Mouse (Mus musculus): Measurements from ENCODE around the gene Pmfbp1. TPM values are rescaled to one million over a fixed set of nuclear protein-coding genes. Genes with fewer than 3 reads are reported as not detected.

Gene Pmfbp1
- polyA plus RNA-seq, 1 experiment from 2014 or later, result 4.7 TPM

DNA sequence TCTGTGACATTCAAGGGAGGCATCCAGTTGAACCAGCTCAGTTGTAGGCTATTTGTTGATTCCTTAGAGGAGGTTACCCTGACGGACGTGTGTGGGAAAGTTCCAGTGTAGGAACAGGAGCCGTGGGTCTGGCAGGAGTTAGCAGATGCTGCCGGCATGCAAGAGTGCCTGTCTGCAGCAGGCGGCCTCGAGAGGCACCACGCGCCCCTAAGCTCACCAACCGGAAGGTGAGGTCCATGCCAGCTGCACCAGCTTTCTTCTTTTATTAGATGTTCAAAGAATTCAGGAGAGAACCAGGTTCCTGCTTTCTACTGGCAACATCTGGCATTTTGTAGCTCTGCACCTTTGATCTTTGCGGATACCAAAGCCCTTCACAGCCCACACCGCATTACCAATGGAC is 9.1 kb upstream of the Pmfbp1 start:
- Histone ChIP-seq H3K4me3 (ENCODE audit: low read depth, low read length) (no peak overlapping the region), H3K4me1 (replicated peaks; ENCODE audit: control insufficient read depth, insufficient read depth, low read length) (no peaks in the 10 kb centered on the region), H3K9ac (ENCODE audit: low read depth, low read length) (no peak overlapping the region), H3K36me3 (ENCODE audit: control insufficient read depth, insufficient read depth, low read length) (no peaks in the 10 kb centered on the region), H3K27me3 (ENCODE audit: control insufficient read depth, insufficient read depth, low read length) (no peaks in the 10 kb centered on the region), H3K27ac (ENCODE audit: low read depth, low read length) (no peak overlapping the region), H3K9me3 (ENCODE audit: control insufficient read depth, low read length) (no peaks in the 10 kb centered on the region), H3K4me2 (replicated peaks; ENCODE audit: low read depth, low read length) (no peak overlapping the region)
- DNase-seq (ENCODE audit: low spot score) (no peak), ATAC-seq (ENCODE audit: low FRiP score) (no peak)
- 83% methylated on average over 11 of the region's 11 CpGs for WGBS

DNA sequence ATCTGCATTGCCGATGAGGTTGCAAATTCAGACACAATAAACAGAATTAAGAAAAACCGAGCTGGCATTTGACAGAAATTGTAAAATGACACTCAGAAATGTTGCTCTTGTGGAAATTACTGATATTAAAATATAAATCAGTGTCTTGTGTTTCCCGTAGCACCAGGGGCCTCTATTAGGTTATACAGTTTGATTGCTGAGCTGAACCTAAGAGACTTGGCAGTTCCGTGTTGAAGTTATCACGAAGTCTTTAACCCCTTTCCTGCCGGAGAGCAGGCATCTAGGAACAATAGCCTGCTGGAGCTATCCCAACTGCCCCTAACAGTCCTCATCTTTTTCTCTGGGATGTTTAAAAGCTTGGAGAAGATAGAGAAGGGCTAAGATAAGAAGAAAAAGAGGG is 8.3 kb upstream of the Pmfbp1 start:
- Histone ChIP-seq H3K9ac (ENCODE audit: low read depth, low read length) (no peak overlapping the region), H3K4me3 (ENCODE audit: low read depth, low read length) (no peak overlapping the region), H3K27me3 (ENCODE audit: control insufficient read depth, insufficient read depth, low read length) (no peaks in the 10 kb centered on the region), H3K36me3 (ENCODE audit: control insufficient read depth, insufficient read depth, low read length) (no peaks in the 10 kb centered on the region), H3K27ac (ENCODE audit: low read depth, low read length) (no peak overlapping the region), H3K4me1 (replicated peaks; ENCODE audit: control insufficient read depth, insufficient read depth, low read length) (no peaks in the 10 kb centered on the region), H3K4me2 (replicated peaks; ENCODE audit: low read depth, low read length) (no peak overlapping the region), H3K9me3 (ENCODE audit: control insufficient read depth, low read length) (no peaks in the 10 kb centered on the region)
- 59% methylated on average over 6 of the region's 6 CpGs for WGBS
- DNase-seq (ENCODE audit: low spot score) (no peak), ATAC-seq (ENCODE audit: low FRiP score) (no peak)

DNA sequence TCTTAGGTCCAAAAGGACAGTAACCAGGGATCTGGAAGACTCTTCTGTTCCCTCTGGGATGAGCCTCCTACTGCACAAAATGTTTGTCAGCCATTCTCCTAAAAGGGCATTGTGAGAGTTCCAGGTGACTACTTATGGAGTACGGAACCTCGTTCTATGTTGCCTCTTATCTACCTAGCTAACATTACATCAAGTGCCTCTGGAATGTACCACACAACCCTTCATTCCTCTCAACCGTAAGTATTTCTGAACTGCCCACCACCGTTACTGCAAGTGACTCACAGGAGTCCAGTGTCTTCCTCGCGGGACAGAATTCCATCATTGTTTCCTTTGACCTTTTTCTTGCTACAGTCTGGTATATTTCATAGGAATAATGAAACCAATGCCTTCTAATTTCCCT is 1.0 kb upstream of the Pmfbp1 start:
- ATAC-seq (ENCODE audit: low FRiP score), result no peak
- H3K4me1 ChIP-seq (replicated peaks; ENCODE audit: control insufficient read depth, insufficient read depth, low read length), result no peaks in the 10 kb centered on the region
- WGBS, result 92% methylated on average over 6 of the region's 6 CpGs
- no peak overlapping the region for H3K9ac ChIP-seq (ENCODE audit: low read depth, low read length)
- no peaks in the 10 kb centered on the region for H3K27me3 ChIP-seq (ENCODE audit: control insufficient read depth, insufficient read depth, low read length)
- no peak overlapping the region for H3K4me2 ChIP-seq (replicated peaks; ENCODE audit: low read depth, low read length)
- no peaks in the 10 kb centered on the region for H3K36me3 ChIP-seq (ENCODE audit: control insufficient read depth, insufficient read depth, low read length)
- H3K9me3 ChIP-seq (ENCODE audit: control insufficient read depth, low read length), result no peaks in the 10 kb centered on the region
- no peak for DNase-seq (ENCODE audit: low spot score)
- no peak overlapping the region for H3K27ac ChIP-seq (ENCODE audit: low read depth, low read length)
- H3K4me3 ChIP-seq (ENCODE audit: low read depth, low read length), result no peak overlapping the region

GRCm38 (mm10) chr8:109494601-109495000 is 774 bp downstream of the Pmfbp1 start:
- DNase-seq (ENCODE audit: low spot score) (no peak), ATAC-seq (ENCODE audit: low FRiP score) (no peak)
- H3K9ac ChIP-seq (ENCODE audit: low read depth, low read length), result no peak overlapping the region
- H3K27ac ChIP-seq (ENCODE audit: low read depth, low read length), result no peak overlapping the region
- H3K4me2 ChIP-seq (replicated peaks; ENCODE audit: low read depth, low read length), result no peak overlapping the region
- H3K27me3 ChIP-seq (ENCODE audit: control insufficient read depth, insufficient read depth, low read length), result no peaks in the 10 kb centered on the region
- no peaks in the 10 kb centered on the region for H3K36me3 ChIP-seq (ENCODE audit: control insufficient read depth, insufficient read depth, low read length)
- WGBS, result 60% methylated on average over 2 of the region's 2 CpGs
- H3K4me1 ChIP-seq (replicated peaks; ENCODE audit: control insufficient read depth, insufficient read depth, low read length), result no peaks in the 10 kb centered on the region
- H3K9me3 ChIP-seq (ENCODE audit: control insufficient read depth, low read length), result no peaks in the 10 kb centered on the region
- H3K4me3 ChIP-seq (ENCODE audit: low read depth, low read length), result no peak overlapping the region

DNA sequence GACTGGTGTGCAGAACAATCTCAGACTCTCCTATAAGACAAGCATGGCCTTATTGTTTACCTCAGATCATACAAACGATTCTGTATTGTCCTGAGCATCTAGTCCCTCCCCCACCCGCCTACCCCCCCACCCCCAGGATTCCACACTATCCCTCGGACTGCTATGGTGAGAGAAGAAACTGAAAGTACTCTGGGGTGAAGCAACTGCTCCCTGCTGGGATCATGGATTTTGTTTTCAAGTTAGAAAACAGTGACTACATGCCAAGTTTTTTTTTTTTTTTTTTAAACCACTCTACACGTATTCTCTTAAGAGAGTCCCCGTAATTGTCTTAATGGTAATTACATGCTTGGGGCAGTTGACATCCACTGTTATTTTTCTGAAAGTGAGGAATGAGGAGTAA is 3.6 kb downstream of the Pmfbp1 start:
- WGBS, result 76% methylated on average over 5 of the region's 5 CpGs
- Histone ChIP-seq H3K27ac (ENCODE audit: low read depth, low read length) (no peak overlapping the region), H3K4me1 (replicated peaks; ENCODE audit: control insufficient read depth, insufficient read depth, low read length) (no peaks in the 10 kb centered on the region), H3K36me3 (ENCODE audit: control insufficient read depth, insufficient read depth, low read length) (no peaks in the 10 kb centered on the region), H3K4me2 (replicated peaks; ENCODE audit: low read depth, low read length) (no peak overlapping the region), H3K27me3 (ENCODE audit: control insufficient read depth, insufficient read depth, low read length) (no peaks in the 10 kb centered on the region), H3K9me3 (ENCODE audit: control insufficient read depth, low read length) (no peaks in the 10 kb centered on the region), H3K4me3 (ENCODE audit: low read depth, low read length) (no peak overlapping the region), H3K9ac (ENCODE audit: low read depth, low read length) (no peak overlapping the region)
- DNase-seq (ENCODE audit: low spot score) (no peak), ATAC-seq (ENCODE audit: low FRiP score) (no peak)

DNA sequence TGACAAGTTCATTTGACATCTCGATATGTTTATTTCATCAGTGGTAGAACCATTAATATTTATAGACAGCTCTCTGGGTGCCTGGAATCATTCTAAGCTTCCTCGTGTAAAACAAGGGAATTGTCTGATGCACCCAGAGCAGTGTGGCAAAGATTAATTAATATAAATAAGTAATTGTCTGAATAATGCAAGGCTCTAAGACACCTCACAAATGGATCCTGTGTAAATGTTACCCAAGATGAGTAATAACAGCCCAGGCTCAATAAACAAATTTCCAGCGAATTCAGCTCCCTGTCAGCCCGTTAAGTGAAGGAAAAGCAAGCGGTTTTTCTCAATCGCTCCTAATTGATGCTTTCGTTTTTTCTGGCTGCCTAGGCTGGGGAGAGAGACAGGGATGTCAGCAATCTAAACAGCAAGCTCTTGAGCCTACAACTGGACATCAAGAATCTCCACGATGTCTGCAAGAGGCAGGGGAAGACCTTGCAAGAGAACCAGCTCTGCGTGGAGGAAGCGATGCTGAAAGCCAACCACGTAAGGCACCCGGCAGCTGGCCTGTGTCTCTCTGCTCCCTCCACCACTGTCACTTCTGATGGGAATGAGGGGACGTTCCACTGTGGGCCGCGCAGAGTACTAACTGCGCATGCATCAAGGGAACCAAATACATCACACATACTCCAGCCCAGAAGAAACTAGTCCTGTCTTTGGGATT is 5.3 kb downstream of the Pmfbp1 start:
- H3K27ac ChIP-seq (ENCODE audit: low read depth, low read length), result no peak overlapping the region
- H3K9ac ChIP-seq (ENCODE audit: low read depth, low read length), result no peak overlapping the region
- H3K27me3 ChIP-seq (ENCODE audit: control insufficient read depth, insufficient read depth, low read length), result no peaks in the 10 kb centered on the region
- no peaks in the 10 kb centered on the region for H3K4me1 ChIP-seq (replicated peaks; ENCODE audit: control insufficient read depth, insufficient read depth, low read length)
- no peaks in the 10 kb centered on the region for H3K36me3 ChIP-seq (ENCODE audit: control insufficient read depth, insufficient read depth, low read length)
- no peak overlapping the region for H3K4me2 ChIP-seq (replicated peaks; ENCODE audit: low read depth, low read length)
- ATAC-seq (ENCODE audit: low FRiP score) (no peak), DNase-seq (ENCODE audit: low spot score) (no peak)
- no peak overlapping the region for H3K4me3 ChIP-seq (ENCODE audit: low read depth, low read length)
- no peaks in the 10 kb centered on the region for H3K9me3 ChIP-seq (ENCODE audit: control insufficient read depth, low read length)
- 88% methylated on average over 16 of the region's 16 CpGs for WGBS

- Histone ChIP-seq H3K27ac (ENCODE audit: low read depth, low read length) (no peak overlapping the region), H3K4me1 (replicated peaks; ENCODE audit: control insufficient read depth, insufficient read depth, low read length) (no peaks in the 10 kb centered on the region), H3K36me3 (ENCODE audit: control insufficient read depth, insufficient read depth, low read length) (no peaks in the 10 kb centered on the region), H3K9me3 (ENCODE audit: control insufficient read depth, low read length) (no peaks in the 10 kb centered on the region), H3K9ac (ENCODE audit: low read depth, low read length) (no peak overlapping the region), H3K27me3 (ENCODE audit: control insufficient read depth, insufficient read depth, low read length) (no peaks in the 10 kb centered on the region), H3K4me2 (replicated peaks; ENCODE audit: low read depth, low read length) (no peak overlapping the region), H3K4me3 (ENCODE audit: low read depth, low read length) (no peak overlapping the region)
- 82% methylated on average over 1 of the region's 1 CpGs for WGBS
- ATAC-seq (ENCODE audit: low FRiP score), result no peak
- DNase-seq (ENCODE audit: low spot score), result no peak
These were observed 9.7 kb downstream of the Pmfbp1 start for GRCm38 (mm10) chr8:109503566-109503965.

- no peak overlapping the region for H3K4me3 ChIP-seq (ENCODE audit: low read depth, low read length)
- H3K27me3 ChIP-seq (ENCODE audit: control insufficient read depth, insufficient read depth, low read length), result no peaks in the 10 kb centered on the region
- H3K9ac ChIP-seq (ENCODE audit: low read depth, low read length), result no peak overlapping the region
- ATAC-seq (ENCODE audit: low FRiP score) (no peak), DNase-seq (ENCODE audit: low spot score) (no peak)
- no peak overlapping the region for H3K27ac ChIP-seq (ENCODE audit: low read depth, low read length)
- no peaks in the 10 kb centered on the region for H3K9me3 ChIP-seq (ENCODE audit: control insufficient read depth, low read length)
- WGBS, result 93% methylated on average over 5 of the region's 5 CpGs
- no peaks in the 10 kb centered on the region for H3K36me3 ChIP-seq (ENCODE audit: control insufficient read depth, insufficient read depth, low read length)
- H3K4me2 ChIP-seq (replicated peaks; ENCODE audit: low read depth, low read length), result no peak overlapping the region
- no peaks in the 10 kb centered on the region for H3K4me1 ChIP-seq (replicated peaks; ENCODE audit: control insufficient read depth, insufficient read depth, low read length)
These were observed 11.7 kb downstream of the Pmfbp1 start for GRCm38 (mm10) chr8:109505560-109505959.

DNA sequence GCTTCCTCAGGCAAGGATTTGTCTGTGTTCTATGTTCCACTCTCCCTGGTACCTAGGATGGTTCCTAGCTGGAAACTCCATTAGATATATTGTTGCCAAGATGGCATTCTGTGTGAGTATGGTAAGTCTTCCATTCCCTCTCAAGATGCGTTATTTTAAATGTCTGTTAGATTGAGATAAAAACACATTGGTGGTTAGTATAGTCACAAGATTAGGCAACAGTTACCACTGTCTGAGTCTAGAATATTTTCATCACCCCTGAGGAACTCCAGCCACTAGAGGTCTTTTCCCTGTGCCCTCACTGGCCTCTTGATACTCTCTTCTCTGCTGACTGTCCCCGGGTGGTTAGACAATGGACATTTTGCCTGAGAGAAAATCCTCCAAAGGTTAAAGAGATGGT is 30.2 kb downstream of the Pmfbp1 start:
- Histone ChIP-seq H3K4me2 (replicated peaks; ENCODE audit: low read depth, low read length) (no peak overlapping the region), H3K4me1 (replicated peaks; ENCODE audit: control insufficient read depth, insufficient read depth, low read length) (no peaks in the 10 kb centered on the region), H3K9ac (ENCODE audit: low read depth, low read length) (no peak overlapping the region), H3K27ac (ENCODE audit: low read depth, low read length) (no peak overlapping the region), H3K36me3 (ENCODE audit: control insufficient read depth, insufficient read depth, low read length) (no peaks in the 10 kb centered on the region), H3K4me3 (ENCODE audit: low read depth, low read length) (no peak overlapping the region), H3K9me3 (ENCODE audit: control insufficient read depth, low read length) (no peaks in the 10 kb centered on the region), H3K27me3 (ENCODE audit: control insufficient read depth, insufficient read depth, low read length) (no peaks in the 10 kb centered on the region)
- DNase-seq (ENCODE audit: low spot score) (no peak), ATAC-seq (ENCODE audit: low FRiP score) (no peak)
- 85% methylated on average over 2 of the region's 2 CpGs for WGBS

All from hindbrain, embryonic 11.5 days (tissue).